Mouse (Mus musculus) spleen, adult 2 months (tissue): ENCODE measurements at regions not wholly inside any gene's neighbourhood (a gene's known extent, or its start where the extent isn't known, plus 50 kb on each side); places are given as distances from the start of the nearest gene placed in this dataset.

Experiments used
- DNase-seq, 2 experiments: peaks; one replicate each; pipeline versions ENCODE4 v3.0.0 to v3.0.0-alpha.2; 2012 to 2021; ENCODE audit warnings: low spot score in 2 of 2, low read depth in 1 of 2
- H3K27ac ChIP-seq: fragments of 200-500 bp; 2 replicates; pipeline ENCODE4 v1.5.1; 2012; ENCODE audit warnings: low read length, inconsistent platforms; ENCODE audit not compliant: insufficient read depth
- H3K27me3 ChIP-seq: fragments of 200-500 bp; 2 replicates; pipeline ENCODE4 v1.6.1; 2012; ENCODE audit warnings: mild to moderate bottlenecking, moderate library complexity, low read length, inconsistent platforms; ENCODE audit not compliant: control insufficient read depth, insufficient read depth
- H3K36me3 ChIP-seq: fragments of 200-500 bp; 2 replicates; pipeline ENCODE4 v1.6.1; 2012; ENCODE audit warnings: mild to moderate bottlenecking, low read length, inconsistent platforms; ENCODE audit not compliant: control insufficient read depth, insufficient read depth
- H3K4me1 ChIP-seq: fragments of 200-500 bp; 2 replicates; pipeline ENCODE4 v1.6.1; 2011; ENCODE audit warnings: inconsistent platforms; ENCODE audit not compliant: control insufficient read depth, insufficient read depth, insufficient read length
- H3K4me3 ChIP-seq: fragments of 200-500 bp; 2 replicates; pipeline ENCODE4 v1.5.1; 2011; ENCODE audit warnings: mild to moderate bottlenecking, inconsistent platforms; ENCODE audit not compliant: insufficient read depth, insufficient read length; ENCODE audit errors: extremely low read depth
- CTCF ChIP-seq: fragments of 200-500 bp; IDR thresholded peaks from 2 replicates; pipeline ENCODE4 v1.5.1; 2011; ENCODE audit warnings: mild to moderate bottlenecking, inconsistent platforms; ENCODE audit not compliant: insufficient read depth, insufficient read length, insufficient replicate concordance; ENCODE audit errors: extremely low read depth
- POLR2A ChIP-seq: fragments of 200-500 bp; IDR thresholded peaks from 2 replicates; pipeline ENCODE4 v1.6.1; 2011; ENCODE audit warnings: low read depth, low read length, inconsistent platforms
- WGBS: fragments of 180-500 bp; shearing (Covaris S2); methylation state at CpG from one replicate; pipeline ENCODE4 v1.1.7; 2018; 5-methylcytosine and 5-hydroxymethylcytosine counted together

GRCm38 (mm10) chr7:124455659-124456058 lies 473.0 kb downstream of the Hs3st4 start:
- Histone ChIP-seq H3K36me3 (no peaks in the 10 kb centered on the region), H3K27ac (no peak overlapping the region), H3K4me3 (no peak overlapping the region), H3K4me1 (no peaks in the 10 kb centered on the region), H3K27me3 (no peaks in the 10 kb centered on the region)
- 76% methylated on average over 3 of the region's 3 CpGs for WGBS
- TF ChIP-seq POLR2A, result no peak
- no peak for TF ChIP-seq CTCF
- DNase-seq, result no peak

GRCm38 (mm10) chr7:124487326-124487725 lies 504.7 kb downstream of the Hs3st4 start:
- no peak overlapping the region for H3K4me3 ChIP-seq
- no peak for TF ChIP-seq CTCF
- TF ChIP-seq POLR2A, result no peak
- no peaks in the 10 kb centered on the region for H3K4me1 ChIP-seq
- no peak overlapping the region for H3K27ac ChIP-seq
- no peaks in the 10 kb centered on the region for H3K36me3 ChIP-seq
- H3K27me3 ChIP-seq, result no peaks in the 10 kb centered on the region
- DNase-seq, result no peak
- WGBS, result 59% methylated on average over 1 of the region's 1 CpGs

GRCm38 (mm10) chr7:124491109-124491793 lies 508.6 kb downstream of the Hs3st4 start:
- H3K4me3 ChIP-seq, result no peak overlapping the region
- 72% methylated on average over 3 of the region's 3 CpGs for WGBS
- no peaks in the 10 kb centered on the region for H3K4me1 ChIP-seq
- H3K27ac ChIP-seq, result no peak overlapping the region
- no peak for DNase-seq
- H3K27me3 ChIP-seq, result no peaks in the 10 kb centered on the region
- no peak for TF ChIP-seq CTCF
- no peak for TF ChIP-seq POLR2A
- H3K36me3 ChIP-seq, result no peaks in the 10 kb centered on the region

GRCm38 (mm10) chr7:124491851-124492390 lies 509.3 kb downstream of the Hs3st4 start:
- TF ChIP-seq CTCF, result no peak
- TF ChIP-seq POLR2A, result no peak
- H3K36me3 ChIP-seq, result no peaks in the 10 kb centered on the region
- H3K4me3 ChIP-seq, result no peak overlapping the region
- H3K4me1 ChIP-seq, result no peaks in the 10 kb centered on the region
- H3K27me3 ChIP-seq, result no peaks in the 10 kb centered on the region
- no peak overlapping the region for H3K27ac ChIP-seq
- 90% methylated on average over 3 of the region's 3 CpGs for WGBS
- no peak for DNase-seq

GRCm38 (mm10) chr7:124500636-124501035 lies 518.0 kb downstream of the Hs3st4 start:
- WGBS, result 78% methylated on average over 3 of the region's 3 CpGs
- no peaks in the 10 kb centered on the region for H3K36me3 ChIP-seq
- no peak overlapping the region for H3K4me3 ChIP-seq
- TF ChIP-seq CTCF (no peak), POLR2A (no peak)
- H3K4me1 ChIP-seq, result no peaks in the 10 kb centered on the region
- no peak for DNase-seq
- no peaks in the 10 kb centered on the region for H3K27me3 ChIP-seq
- no peak overlapping the region for H3K27ac ChIP-seq

- Histone ChIP-seq H3K27ac (no peak overlapping the region), H3K27me3 (no peaks in the 10 kb centered on the region), H3K4me1 (no peaks in the 10 kb centered on the region), H3K36me3 (no peaks in the 10 kb centered on the region), H3K4me3 (no peak overlapping the region)
- DNase-seq, result no peak
- TF ChIP-seq CTCF (no peak), POLR2A (no peak)
- WGBS, result 88% methylated on average over 5 of the region's 5 CpGs
Observed at GRCm38 (mm10) chr7:124502760-124503159, 520.1 kb downstream of the Hs3st4 start.

- Histone ChIP-seq H3K27ac (no peak overlapping the region), H3K4me1 (no peaks in the 10 kb centered on the region), H3K36me3 (no peaks in the 10 kb centered on the region), H3K27me3 (no peaks in the 10 kb centered on the region), H3K4me3 (no peak overlapping the region)
- no peak for DNase-seq
- WGBS, result 71% methylated on average over 1 of the region's 1 CpGs
- TF ChIP-seq CTCF, result no peak
- TF ChIP-seq POLR2A, result no peak
Observed at GRCm38 (mm10) chr7:124549038-124549437, 566.4 kb downstream of the Hs3st4 start.
